Mouse (Mus musculus) ES-Bruce4 (cell line): ENCODE data around the gene Slc37a4. TPM values are rescaled to one million over a fixed set of nuclear protein-coding genes. Genes with fewer than 3 reads are reported as not detected.
"Not testable (repeated sequence)": the region's sequence is repeated elsewhere in the genome, so short reads cannot be mapped to it uniquely, and the experiment has no call there.

Source experiments
- H3K27ac ChIP-seq: 2 replicates; pipeline ENCODE4 v1.5.1; 2012; ENCODE audit warnings: low read length, inconsistent platforms; ENCODE audit not compliant: insufficient read depth
- H3K27me3 ChIP-seq: 2 replicates; pipeline ENCODE4 v1.6.1; 2012; ENCODE audit warnings: mild to moderate bottlenecking, low read length, inconsistent platforms; ENCODE audit not compliant: control insufficient read depth, poor library complexity, insufficient read depth, severe bottlenecking
- H3K36me3 ChIP-seq: 2 replicates; pipeline ENCODE4 v1.6.1; 2012; ENCODE audit warnings: inconsistent platforms, mild to moderate bottlenecking, low read length, moderate library complexity; ENCODE audit not compliant: control insufficient read depth, poor library complexity, insufficient read depth, severe bottlenecking
- H3K4me1 ChIP-seq: one replicate; pipeline ENCODE4 v1.8.1; 2011; ENCODE audit warnings: low read length; ENCODE audit not compliant: control insufficient read depth, insufficient read depth
- H3K4me3 ChIP-seq: 2 replicates; pipeline ENCODE4 v1.5.1; 2011; ENCODE audit warnings: low read depth, mild to moderate bottlenecking, low read length
- H3K9ac ChIP-seq: 2 replicates; pipeline ENCODE4 v1.6.1; 2012; ENCODE audit warnings: low read depth, mild to moderate bottlenecking, inconsistent platforms; ENCODE audit not compliant: poor library complexity, severe bottlenecking
- H3K9me3 ChIP-seq: replicated peaks from 2 replicates; pipeline ENCODE4 v1.6.1; 2012; ENCODE audit warnings: mild to moderate bottlenecking, low read length, inconsistent platforms; ENCODE audit not compliant: control insufficient read depth, poor library complexity, insufficient read depth, severe bottlenecking
- CTCF ChIP-seq: IDR thresholded peaks from one replicate; pipeline ENCODE4 v1.8.1; 2011; ENCODE audit warnings: low read depth, low read length
- EP300 ChIP-seq: IDR thresholded peaks from 2 replicates; pipeline ENCODE4 v1.6.1; 2011; ENCODE audit warnings: low read depth, low read length; ENCODE audit not compliant: insufficient read depth
- POLR2A ChIP-seq: IDR thresholded peaks from one replicate; pipeline ENCODE4 v1.8.1; 2011; ENCODE audit warnings: low read length; ENCODE audit not compliant: insufficient read depth
- polyA plus RNA-seq: library from polyadenylated mRNA; stranded (reverse); fragments of >200 nt; gene quantifications from 2 replicates; pipeline ENCODE4 v1.2.4, GENCODE M21; 2011; ENCODE audit warnings: low read depth; ENCODE audit not compliant: missing spikeins, insufficient read depth, insufficient read length

Slc37a4 gene
- polyA plus RNA-seq, 1 experiment: 7.7 TPM

DNA sequence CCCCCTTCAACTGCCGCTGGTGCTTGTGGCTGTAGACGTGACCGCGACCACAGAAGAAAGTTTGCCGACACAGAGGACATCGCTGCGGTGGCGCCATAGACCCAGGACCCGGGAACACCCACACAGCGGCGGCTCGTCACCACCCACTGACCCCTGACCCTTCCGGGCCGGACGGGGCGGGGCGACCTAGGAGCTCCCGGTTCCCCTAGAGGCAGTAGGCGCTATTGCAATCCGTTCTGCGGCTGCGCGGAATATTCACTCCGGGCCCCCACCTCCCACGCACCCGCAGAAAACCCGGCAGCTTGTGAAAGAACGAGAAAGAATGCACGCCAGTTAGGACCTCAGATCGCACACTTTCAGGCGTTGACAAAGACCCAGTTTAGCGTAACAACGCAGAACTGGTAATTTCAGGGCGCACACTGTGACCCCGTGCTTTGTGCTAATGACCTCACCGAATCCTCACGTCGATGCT lies 21.3 kb downstream of the Slc37a4 start:
- no peaks in the 10 kb centered on the region for H3K9me3 ChIP-seq
- peak overlapping the region; percentile 92 for H3K4me3 ChIP-seq
- H3K4me1 ChIP-seq: no peaks in the 10 kb centered on the region
- peaks cover 15% of the 10 kb centered on the region for H3K36me3 ChIP-seq
- TF ChIP-seq CTCF (peak; percentile 37), EP300 (no peak), POLR2A (no peak)
- H3K27ac ChIP-seq: peak overlapping the region; percentile 52
- no peaks in the 10 kb centered on the region for H3K27me3 ChIP-seq
- peak overlapping the region; percentile 63 for H3K9ac ChIP-seq

DNA sequence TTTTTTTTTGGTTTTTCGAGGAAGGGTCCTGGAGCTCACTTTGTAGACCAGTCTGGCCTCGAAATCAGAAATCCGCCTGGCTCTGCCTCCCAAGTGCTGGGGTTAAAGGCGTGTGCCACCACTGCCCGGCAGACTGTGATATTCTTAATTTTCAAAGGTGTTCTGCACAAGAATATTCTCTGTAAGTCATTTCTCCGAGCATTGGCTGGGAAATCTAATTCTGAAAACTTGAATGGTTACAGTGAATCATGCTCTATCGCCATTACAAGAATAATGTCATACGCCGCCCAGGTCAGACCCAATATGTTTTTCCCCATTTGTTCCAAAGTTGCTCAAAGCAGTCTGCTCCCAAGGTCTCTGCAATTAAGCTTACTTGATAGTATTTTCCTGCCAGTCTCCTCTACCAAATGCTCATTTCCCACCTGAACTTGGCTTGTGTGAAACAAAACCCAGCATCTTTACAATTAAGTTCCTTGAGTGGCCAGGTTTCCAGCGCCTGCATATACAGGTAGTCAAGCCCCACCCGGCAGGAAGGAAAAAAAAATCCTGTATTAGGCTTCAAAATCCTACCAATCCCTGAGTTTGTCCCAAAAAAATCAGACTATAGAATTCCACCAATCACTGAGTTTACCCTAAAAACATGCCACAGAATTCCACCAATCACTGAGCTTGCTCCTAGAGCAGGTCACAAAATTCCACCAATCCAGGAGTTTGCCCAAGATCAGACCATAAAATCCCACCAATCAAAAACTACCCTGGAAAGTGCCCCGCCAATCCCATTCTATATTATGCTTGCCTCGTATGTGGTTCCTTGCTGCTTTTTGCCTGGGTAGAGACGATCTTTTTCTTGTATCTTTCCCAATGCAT lies 22.1 kb downstream of the Slc37a4 start, which contains the start of gene Ccdc84:
TSS of gene Ccdc84 (minus strand) at position 51 of the 867 bp plus-strand sequence.
- Histone ChIP-seq H3K9ac (peak within 1 kb of the TSS; percentile 63), H3K27ac (peak within 1 kb of the TSS; percentile 52), H3K4me1 (no peaks in the 10 kb centered on the region), H3K9me3 (no peaks in the 10 kb centered on the region), H3K4me3 (peak within 1 kb of the TSS; percentile 92), H3K27me3 (no peaks in the 10 kb centered on the region), H3K36me3 (peaks cover 10% of the 10 kb centered on the region)
- TF ChIP-seq POLR2A: no peak
- no peak for TF ChIP-seq EP300
- no peak for TF ChIP-seq CTCF

DNA sequence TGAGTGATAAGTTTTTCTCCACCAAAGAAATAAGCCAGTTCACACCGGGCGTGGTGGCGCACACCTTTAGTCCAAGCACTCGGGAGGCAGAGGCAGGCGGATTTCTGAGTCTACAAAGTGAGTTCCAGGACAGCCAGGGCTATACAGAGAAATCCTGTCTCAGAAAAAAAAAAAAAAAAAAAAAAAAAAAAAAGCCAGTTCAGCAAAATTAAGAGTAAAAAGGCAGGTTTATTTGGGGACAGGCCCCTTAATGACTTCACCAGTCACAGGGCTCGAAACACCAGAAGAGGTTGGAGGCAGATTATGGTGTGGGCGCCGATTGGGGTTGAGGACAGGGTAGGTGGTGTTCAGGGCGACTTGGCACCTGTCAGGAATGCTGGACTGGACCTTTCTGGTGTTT lies 23.1 kb downstream of the Slc37a4 start:
- H3K27ac ChIP-seq: peak overlapping the region; percentile 52
- H3K36me3 ChIP-seq, H3K9ac ChIP-seq, H3K27me3 ChIP-seq, H3K4me1 ChIP-seq, H3K9me3 ChIP-seq, H3K4me3 ChIP-seq: not testable (repeated sequence)

DNA sequence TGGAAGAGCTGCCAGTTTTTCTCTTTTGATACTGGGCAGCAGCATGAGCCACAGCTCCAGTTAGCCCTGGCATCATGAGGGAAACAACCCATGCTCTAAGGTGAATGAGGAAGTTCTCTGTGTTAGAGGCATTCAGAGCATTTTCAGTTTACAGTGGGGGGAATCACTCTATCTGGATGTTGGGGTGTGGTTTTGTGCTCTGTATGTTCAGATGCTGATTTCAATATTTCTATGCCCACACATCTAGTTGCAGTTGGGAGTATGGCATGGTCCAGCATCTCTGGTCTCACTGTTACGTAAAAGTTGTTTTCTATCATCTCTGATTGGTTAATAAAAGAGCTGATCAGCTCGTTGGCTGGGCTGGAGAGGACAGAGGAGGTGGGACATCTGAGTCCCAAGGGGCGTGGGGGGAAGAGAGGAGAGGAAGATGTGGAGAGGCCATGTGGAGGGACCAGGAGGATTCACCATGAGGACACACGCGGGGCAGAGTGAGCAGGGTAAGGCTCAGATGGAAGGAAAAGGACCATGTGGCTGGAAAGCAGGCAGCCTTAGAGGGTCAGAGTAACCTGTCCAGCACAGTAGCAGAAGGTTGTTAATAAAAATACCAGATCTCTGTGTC lies 23.7 kb downstream of the Slc37a4 start:
- TF ChIP-seq POLR2A (no peak), EP300 (no peak), CTCF (no peak)
- no peak overlapping the region for H3K9ac ChIP-seq
- H3K36me3 ChIP-seq: no peaks in the 10 kb centered on the region
- no peaks in the 10 kb centered on the region for H3K9me3 ChIP-seq
- H3K4me1 ChIP-seq: peaks cover 3% of the 10 kb centered on the region
- peak overlapping the region; percentile 4; the same call in 1 of the 2 replicates for H3K27ac ChIP-seq
- no peak overlapping the region for H3K4me3 ChIP-seq
- H3K27me3 ChIP-seq: no peaks in the 10 kb centered on the region

DNA sequence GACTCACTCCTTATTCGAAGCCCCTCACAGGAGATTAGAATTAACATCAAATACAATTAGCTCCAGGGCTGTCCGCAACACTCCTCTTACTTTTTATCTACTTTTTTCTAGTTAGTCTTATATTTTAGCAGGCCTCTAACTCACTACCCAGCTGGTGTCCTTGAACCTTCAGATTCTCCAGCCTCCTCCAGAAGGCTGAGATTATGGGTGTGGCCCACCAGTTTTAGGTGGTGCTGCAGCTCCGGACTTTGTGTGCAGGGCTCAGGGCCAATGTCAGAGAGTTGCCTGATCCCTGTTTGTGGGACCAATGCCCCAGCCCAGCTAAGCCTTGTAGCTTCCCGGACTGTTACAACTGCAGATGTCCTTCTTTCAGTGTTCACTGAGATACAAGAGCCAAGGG lies 26.9 kb downstream of the Slc37a4 start:
- H3K27ac ChIP-seq: no peak overlapping the region
- H3K4me1 ChIP-seq: peaks cover 3% of the 10 kb centered on the region
- H3K9me3 ChIP-seq: no peaks in the 10 kb centered on the region
- no peaks in the 10 kb centered on the region for H3K27me3 ChIP-seq
- H3K9ac ChIP-seq: no peak overlapping the region
- no peak for TF ChIP-seq EP300
- no peak for TF ChIP-seq CTCF
- TF ChIP-seq POLR2A: no peak
- no peaks in the 10 kb centered on the region for H3K36me3 ChIP-seq
- H3K4me3 ChIP-seq: no peak overlapping the region

DNA sequence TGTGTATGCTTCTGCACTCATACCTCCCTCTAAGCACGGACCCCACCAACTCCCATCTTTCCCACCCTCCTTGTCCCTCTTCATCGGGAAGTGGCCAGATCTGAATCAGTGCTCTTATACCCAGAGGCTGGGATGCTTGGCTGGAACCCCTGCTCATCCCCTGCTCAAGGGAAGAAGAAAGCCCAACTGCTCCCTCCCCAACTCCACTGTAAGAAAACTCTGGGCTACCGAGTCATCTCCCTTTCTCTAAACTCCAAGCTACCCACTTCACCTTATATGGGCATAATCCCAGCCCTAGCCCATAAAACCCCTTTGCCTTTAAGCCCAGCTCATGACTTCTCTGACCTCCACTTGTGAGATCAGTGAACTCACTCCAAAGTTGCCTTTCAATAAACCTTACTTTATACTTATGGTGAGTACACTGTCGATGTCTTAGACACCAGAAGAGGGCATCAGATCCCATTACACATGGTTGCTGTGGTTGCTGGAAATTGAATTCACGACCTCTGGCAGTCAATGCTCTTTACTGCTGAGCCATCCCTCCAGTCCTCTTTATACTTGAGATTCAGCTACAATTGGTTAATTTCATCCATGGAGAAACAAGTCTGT lies 36.0 kb downstream of the Slc37a4 start:
- Histone ChIP-seq H3K36me3 (no peaks in the 10 kb centered on the region), H3K4me3 (no peak overlapping the region), H3K9me3 (no peaks in the 10 kb centered on the region), H3K9ac (no peak overlapping the region), H3K27ac (no peak overlapping the region), H3K4me1 (no peaks in the 10 kb centered on the region), H3K27me3 (no peaks in the 10 kb centered on the region)
- TF ChIP-seq POLR2A (no peak), CTCF (no peak), EP300 (no peak)
